Mouse (Mus musculus): ENCODE data around the gene Id1.

GRCm38 (mm10) chr2:152742435-152742834 lies 6.4 kb downstream of the Id1 start:
- TF ChIP-seq POLR2A (IDR thresholded peaks at IDR 0.05; ENCODE audit: borderline replicate concordance, low read depth, low read length) (no peak), CTCF (IDR thresholded peaks at IDR 0.05; ENCODE audit: low read depth, low read length) (peak; percentile 59)
